Mouse (Mus musculus) bone marrow, adult 2 months (tissue): ENCODE measurements around the gene Rex2.
"Not testable (repeated sequence)": the region's sequence is repeated elsewhere in the genome, so short reads cannot be mapped to it uniquely, and the experiment has no call there.

Experiments used
- CTCF ChIP-seq: fragments of 200-500 bp; IDR thresholded peaks from 2 replicates; pipeline ENCODE4 v1.5.1; 2011; ENCODE audit warnings: low read length, control low read depth; ENCODE audit not compliant: control insufficient read depth, insufficient read depth
- POLR2A ChIP-seq: fragments of 200-500 bp; IDR thresholded peaks from 2 replicates; pipeline ENCODE4 v1.6.1; 2011; ENCODE audit warnings: low read depth, mild to moderate bottlenecking, control low read depth, low read length, borderline replicate concordance; ENCODE audit not compliant: control insufficient read depth

DNA sequence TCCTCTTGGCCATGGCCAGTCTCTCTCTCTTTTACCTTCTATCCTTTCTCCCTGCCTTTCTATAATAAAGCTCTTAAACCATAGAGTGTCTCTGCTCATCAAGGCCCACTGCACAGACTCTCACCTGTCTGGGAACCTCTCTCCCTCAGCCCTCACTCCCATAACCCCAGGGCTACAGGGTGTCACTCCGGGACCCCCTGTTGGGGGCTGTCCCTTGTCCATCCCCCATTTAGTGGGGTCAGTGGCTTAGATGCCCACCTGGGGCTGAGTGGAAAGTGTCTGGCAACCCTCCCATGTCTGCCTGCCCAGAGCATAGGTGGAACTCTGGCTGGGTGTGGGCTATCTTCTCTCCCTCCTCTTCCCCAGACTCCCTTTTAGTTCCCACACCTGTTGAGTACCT is 44.7 kb downstream of the Rex2 start:
- not testable (repeated sequence) for TF ChIP-seq CTCF, POLR2A
